Mouse (Mus musculus) CH12.LX (cell line): ENCODE results near the gene Cfap70.

Experiments used
- MXI1 ChIP-seq: IDR thresholded peaks from 2 replicates; pipeline ENCODE4 v1.6.1; 2011; ENCODE audit warnings: mild to moderate bottlenecking, low read depth, low read length, improper control_type of control experiment
- POLR2A ChIP-seq: IDR thresholded peaks from 2 replicates; pipeline ENCODE4 v1.6.1; 2011; ENCODE audit warnings: low read depth, mild to moderate bottlenecking, improper control_type of control experiment, low read length
- TBP ChIP-seq: conservative IDR thresholded peaks from 2 replicates; pipeline ENCODE4 v1.6.1; 2011; ENCODE audit warnings: low read depth, low read length, improper control_type of control experiment

DNA sequence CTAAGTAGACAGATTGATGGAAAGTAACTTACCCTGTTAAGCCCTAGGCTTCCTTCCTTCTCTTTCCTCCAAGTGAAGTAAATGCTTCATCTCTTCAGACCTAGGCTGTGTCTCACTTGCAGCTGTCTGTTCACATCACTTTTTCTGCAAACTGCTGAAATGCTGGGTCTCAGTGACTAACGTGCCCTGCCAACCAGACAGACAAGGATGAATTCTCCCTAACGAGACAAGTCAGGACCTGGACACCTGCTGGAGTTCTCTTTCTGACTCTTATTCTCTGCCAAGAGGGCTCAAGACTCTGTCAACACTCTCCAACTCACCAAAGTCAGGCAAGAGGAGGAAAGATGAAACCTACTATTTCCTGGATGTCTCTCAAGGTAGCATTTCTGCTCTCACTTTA is 44.6 kb upstream of the Cfap70 start, which contains the start of gene Mss51:
- no peak for TF ChIP-seq TBP
- TF ChIP-seq MXI1, result no peak
- no peak for TF ChIP-seq POLR2A
